Mouse (Mus musculus) ovary, adult 10 weeks (tissue): Measurements from ENCODE around the gene Zfp689. TPM values are rescaled to one million over a fixed set of nuclear protein-coding genes. Genes with fewer than 3 reads are reported as not detected.

Source experiments
- polyA plus RNA-seq: library from polyadenylated mRNA; stranded (reverse); fragments of 350-450 nt; fragmentation: Illumina TruSeq; extraction: RNeasy Lipid Tissue Mini Kit (QIAGEN cat#74804); gene quantifications from one replicate; pipeline ENCODE4 v1.2.3, GENCODE M21; 2014

Zfp689 gene
- 3.1 TPM for polyA plus RNA-seq

GRCm38 (mm10) chr7:127448521-127449300 is at the start of gene Zfp689:
Gene Zfp689 (minus strand): TSS chr7:127449158.

GRCm38 (mm10) chr7:127478635-127479317 is 29.8 kb upstream of the Zfp689 start, which contains the start of gene Fbrs:
Gene Fbrs (plus strand): TSS chr7:127479199.

GRCm38 (mm10) chr7:127459311-127459710 is 10.4 kb upstream of the Zfp689 start, which contains the start of gene Prr14:
Gene Prr14 (plus strand): TSS chr7:127459611.

GRCm38 (mm10) chr7:127421388-127422191 is 27.4 kb downstream of the Zfp689 start, which contains the start of gene Zfp688:
Gene Zfp688 (minus strand): TSS chr7:127422068.

GRCm38 (mm10) chr7:127406002-127406987 is 42.7 kb downstream of the Zfp689 start, which contains the start of gene Zfp764:
Gene Zfp764 (minus strand): TSS chr7:127406822.

GRCm38 (mm10) chr7:127393157-127393943 is 55.6 kb downstream of the Zfp689 start, which contains the start of gene E430018J23Rik:
Gene E430018J23Rik (minus strand): TSS chr7:127393629.

Other genes with a start within 250 kb of the Zfp689 start
- 3.0 TPM for gene Tbc1d10b, start 240.7 kb downstream of the Zfp689 start, polyA plus RNA-seq
- gene Mylpf, start 240.3 kb downstream of the Zfp689 start, polyA plus RNA-seq = not detected
- 3.2 TPM for gene Zfp553, start 216.1 kb downstream of the Zfp689 start, polyA plus RNA-seq
- 1.4 TPM for gene Sept1, start 216.0 kb downstream of the Zfp689 start, polyA plus RNA-seq
- gene Zfp771, start 204.9 kb downstream of the Zfp689 start, polyA plus RNA-seq = not detected
- gene Dctpp1, start 188.4 kb downstream of the Zfp689 start, polyA plus RNA-seq = not detected
- 23.0 TPM for gene Sephs2, start 175.1 kb downstream of the Zfp689 start, polyA plus RNA-seq
- gene Itgal, start 152.9 kb downstream of the Zfp689 start, polyA plus RNA-seq = 0.68 TPM
- 3.3 TPM for gene Zfp768, start 103.6 kb downstream of the Zfp689 start, polyA plus RNA-seq
- 3.6 TPM for gene Zfp747, start 73.1 kb downstream of the Zfp689 start, polyA plus RNA-seq
- 2.4 TPM for gene 9130019O22Rik, start 62.0 kb downstream of the Zfp689 start, polyA plus RNA-seq
- gene E430018J23Rik, start 55.5 kb downstream of the Zfp689 start, polyA plus RNA-seq = 1.1 TPM
- gene Zfp764, start 42.3 kb downstream of the Zfp689 start, polyA plus RNA-seq = 4.1 TPM
- 0.86 TPM for gene Zfp688, start 27.1 kb downstream of the Zfp689 start, polyA plus RNA-seq
- gene Prr14, start 10.5 kb upstream of the Zfp689 start, polyA plus RNA-seq = 18.0 TPM
- 7.7 TPM for gene Fbrs, start 30.0 kb upstream of the Zfp689 start, polyA plus RNA-seq
- gene Srcap, start 62.8 kb upstream of the Zfp689 start, polyA plus RNA-seq = 11.4 TPM
- 6.7 TPM for gene Gm42715, start 70.4 kb upstream of the Zfp689 start, polyA plus RNA-seq
- not detected for gene Tmem265, start 112.2 kb upstream of the Zfp689 start, polyA plus RNA-seq
- 7.7 TPM for gene Phkg2, start 124.2 kb upstream of the Zfp689 start, polyA plus RNA-seq
- not detected for gene Ccdc189, start 139.4 kb upstream of the Zfp689 start, polyA plus RNA-seq
- gene Rnf40, start 139.6 kb upstream of the Zfp689 start, polyA plus RNA-seq = 2.9 TPM
- gene Zfp629, start 166.6 kb upstream of the Zfp689 start, polyA plus RNA-seq = 11.5 TPM